Mouse (Mus musculus) liver, embryonic 14.5 days (tissue): ENCODE data around the gene Gigyf2.

Experiments
- CTCF ChIP-seq: IDR thresholded peaks from 2 replicates; pipeline ENCODE4 v1.5.1; 2016; ENCODE audit warnings: antibody characterized with exemption, low read depth, control low read depth
- EP300 ChIP-seq: IDR thresholded peaks from 2 replicates; pipeline ENCODE4 v1.6.1; 2016; ENCODE audit warnings: antibody characterized with exemption, low read depth

- TF ChIP-seq CTCF (no peak), EP300 (no peak)
Measured at GRCm38 (mm10) chr1:87404710-87405109, 77.9 kb downstream of the Gigyf2 start.
